Mouse (Mus musculus) CD8-positive naive resting alpha-beta T cell, adult 2 months (primary cell): Measurements from ENCODE around the gene Gpx1.
"Not testable (repeated sequence)": the region's sequence is repeated elsewhere in the genome, so short reads cannot be mapped to it uniquely, and the experiment has no call there.

Source experiments
- DNase-seq, 2 experiments: peaks; one replicate each; pipeline ENCODE4 v3.0.0; 2022; ENCODE audit warnings: low read depth in 2 of 2, low spot score in 2 of 2

Gpx1 gene

GRCm38 (mm10) chr9:108338886-108339781 is at the start of gene Gpx1:
Gene Gpx1 (plus strand): TSS chr9:108338903.
- DNase-seq, result peak; percentile 85 to 88

GRCm38 (mm10) chr9:108289347-108289746 is 49.4 kb upstream of the Gpx1 start:
- DNase-seq, result no peak

- peak; percentile 82 to 88 for DNase-seq
Measured at GRCm38 (mm10) chr9:108290016-108290750, 48.5 kb upstream of the Gpx1 start, which contains the start of gene Nicn1. Gene Nicn1 (plus strand): TSS chr9:108290429.

GRCm38 (mm10) chr9:108290773-108291172 is 47.9 kb upstream of the Gpx1 start:
- no peak for DNase-seq

GRCm38 (mm10) chr9:108296453-108297355 is 42.0 kb upstream of the Gpx1 start, which contains the start of gene Amt:
Gene Amt (plus strand): TSS chr9:108296853.
- DNase-seq, result no peak

- DNase-seq, result no peak
Measured at GRCm38 (mm10) chr9:108301853-108302252, 36.9 kb upstream of the Gpx1 start.

- no peak for DNase-seq
Measured at GRCm38 (mm10) chr9:108304716-108305115, 34.0 kb upstream of the Gpx1 start.

GRCm38 (mm10) chr9:108305170-108305569 is 33.5 kb upstream of the Gpx1 start:
- no peak for DNase-seq

- peak; percentile 97 to 98 for DNase-seq
Measured at GRCm38 (mm10) chr9:108305629-108306520, 32.8 kb upstream of the Gpx1 start, which contains the start of the genes Rhoa and Tcta. Gene Rhoa (plus strand): TSS chr9:108306129. Gene Tcta (minus strand): TSS chr9:108306160.

GRCm38 (mm10) chr9:108306571-108306980 is 32.1 kb upstream of the Gpx1 start:
- DNase-seq, result peak in 1 of 2 experiments; percentile 71

- no peak for DNase-seq
Measured at GRCm38 (mm10) chr9:108307021-108307807, 31.5 kb upstream of the Gpx1 start.

GRCm38 (mm10) chr9:108308141-108308540 is 30.6 kb upstream of the Gpx1 start:
- no peak for DNase-seq

- peak in 1 of 2 experiments; percentile 10 for DNase-seq
Measured at GRCm38 (mm10) chr9:108317572-108317971, 21.1 kb upstream of the Gpx1 start.

- DNase-seq, result no peak
Measured at GRCm38 (mm10) chr9:108318462-108318861, 20.2 kb upstream of the Gpx1 start.

- DNase-seq, result not testable (repeated sequence)
Measured at GRCm38 (mm10) chr9:108322054-108322453, 16.6 kb upstream of the Gpx1 start.

- DNase-seq, result no peak
Measured at GRCm38 (mm10) chr9:108324784-108325183, 13.9 kb upstream of the Gpx1 start.

GRCm38 (mm10) chr9:108325811-108326210 is 12.9 kb upstream of the Gpx1 start:
- no peak for DNase-seq

- no peak for DNase-seq
Measured at GRCm38 (mm10) chr9:108337848-108338550, 704 bp upstream of the Gpx1 start.
